Mouse (Mus musculus): ENCODE results near the gene Pcbp2. TPM values are rescaled to one million over a fixed set of nuclear protein-coding genes. Genes with fewer than 3 reads are reported as not detected.

Pcbp2 gene
- polyA plus RNA-seq, 1 experiment from 2014 or later = 217 TPM

GRCm38 (mm10) chr15:102468675-102469370 lies 1.5 kb upstream of the Pcbp2 start:
- H3K4me2 ChIP-seq = no peak overlapping the region
- 92% methylated on average over 9 of the region's 9 CpGs for WGBS
- no peak overlapping the region for H3K9ac ChIP-seq
- H3K9me3 ChIP-seq = no peaks in the 10 kb centered on the region
- H3K27me3 ChIP-seq = no peaks in the 10 kb centered on the region
- H3K4me3 ChIP-seq = no peak overlapping the region
- H3K4me1 ChIP-seq = peaks cover 10% of the 10 kb centered on the region
- H3K36me3 ChIP-seq = peaks cover 5% of the 10 kb centered on the region; the same call in 1 of the 2 replicates
- ATAC-seq (ENCODE audit: borderline replicate concordance, extremely low read depth, low FRiP score, low TSS enrichment) = no peak
- no peak overlapping the region for H3K27ac ChIP-seq

GRCm38 (mm10) chr15:102470605-102471294 lies 411 bp downstream of the Pcbp2 start:
- under 1% methylated on average over 33 of the region's 67 CpGs for WGBS
- no peaks in the 10 kb centered on the region for H3K27me3 ChIP-seq
- peaks cover 10% of the 10 kb centered on the region for H3K4me1 ChIP-seq
- H3K27ac ChIP-seq = peak overlapping the region; percentile 99
- peak overlapping the region; percentile 94 for H3K4me3 ChIP-seq
- H3K9me3 ChIP-seq = no peaks in the 10 kb centered on the region
- H3K9ac ChIP-seq = peak overlapping the region; percentile 97
- H3K4me2 ChIP-seq = peak overlapping the region; percentile 61
- peaks cover 24% of the 10 kb centered on the region for H3K36me3 ChIP-seq
- ATAC-seq (ENCODE audit: borderline replicate concordance, extremely low read depth, low FRiP score, low TSS enrichment) = peak; percentile 70

- Histone ChIP-seq H3K4me3 (peak overlapping the region; percentile 94), H3K27me3 (no peaks in the 10 kb centered on the region), H3K9ac (peak overlapping the region; percentile 97), H3K27ac (peak overlapping the region; percentile 99), H3K4me2 (peak overlapping the region; percentile 61), H3K9me3 (no peaks in the 10 kb centered on the region), H3K4me1 (peaks cover 10% of the 10 kb centered on the region), H3K36me3 (peaks cover 29% of the 10 kb centered on the region)
- ATAC-seq (ENCODE audit: borderline replicate concordance, extremely low read depth, low FRiP score, low TSS enrichment) = no peak
- WGBS = under 1% methylated on average over 10 of the region's 10 CpGs
Measured at GRCm38 (mm10) chr15:102471295-102471645, 931 bp downstream of the Pcbp2 start.

GRCm38 (mm10) chr15:102471727-102472126 lies 1.4 kb downstream of the Pcbp2 start:
- H3K9ac ChIP-seq = peak overlapping the region; percentile 97

GRCm38 (mm10) chr15:102473246-102473645 lies 2.9 kb downstream of the Pcbp2 start:
- Histone ChIP-seq H3K4me3 (no peak overlapping the region), H3K9me3 (no peaks in the 10 kb centered on the region), H3K9ac (no peak overlapping the region), H3K4me2 (0 out of 2 replicates have a peak overlapping the region, but pooled peaks have one; percentile 2), H3K27ac (no peak overlapping the region), H3K27me3 (no peaks in the 10 kb centered on the region), H3K36me3 (peaks cover 46% of the 10 kb centered on the region), H3K4me1 (peaks cover 10% of the 10 kb centered on the region)
- ATAC-seq (ENCODE audit: borderline replicate concordance, extremely low read depth, low FRiP score, low TSS enrichment) = no peak
- WGBS = 70% methylated on average over 2 of the region's 2 CpGs

More at GRCm38 (mm10) chr15:102471727-102472126, 1.4 kb downstream of the Pcbp2 start:
- H3K4me3 ChIP-seq = peak overlapping the region; percentile 94
- no peaks in the 10 kb centered on the region for H3K27me3 ChIP-seq
- peaks cover 10% of the 10 kb centered on the region for H3K4me1 ChIP-seq
- no peak for ATAC-seq (ENCODE audit: borderline replicate concordance, extremely low read depth, low FRiP score, low TSS enrichment)
- H3K4me2 ChIP-seq = peak overlapping the region; percentile 61
- peaks cover 34% of the 10 kb centered on the region for H3K36me3 ChIP-seq
- no peaks in the 10 kb centered on the region for H3K9me3 ChIP-seq
- no peak overlapping the region for H3K27ac ChIP-seq

- Histone ChIP-seq H3K4me1 (peaks cover 10% of the 10 kb centered on the region), H3K36me3 (peaks cover 58% of the 10 kb centered on the region), H3K9ac (no peak overlapping the region), H3K9me3 (no peaks in the 10 kb centered on the region), H3K4me3 (no peak overlapping the region), H3K4me2 (no peak overlapping the region), H3K27me3 (no peaks in the 10 kb centered on the region), H3K27ac (no peak overlapping the region)
- WGBS = 92% methylated on average over 2 of the region's 2 CpGs
- ATAC-seq (ENCODE audit: borderline replicate concordance, extremely low read depth, low FRiP score, low TSS enrichment) = no peak
Measured at GRCm38 (mm10) chr15:102474520-102474919, 4.2 kb downstream of the Pcbp2 start.

- no peaks in the 10 kb centered on the region for H3K9me3 ChIP-seq
- 74% methylated on average over 3 of the region's 3 CpGs for WGBS
- no peak overlapping the region for H3K4me3 ChIP-seq
- H3K27ac ChIP-seq = no peak overlapping the region
- no peaks in the 10 kb centered on the region for H3K4me1 ChIP-seq
- no peaks in the 10 kb centered on the region for H3K27me3 ChIP-seq
- ATAC-seq (ENCODE audit: borderline replicate concordance, extremely low read depth, low FRiP score, low TSS enrichment) = no peak
- peaks cover 85% of the 10 kb centered on the region for H3K36me3 ChIP-seq
- no peak overlapping the region for H3K4me2 ChIP-seq
- no peak overlapping the region for H3K9ac ChIP-seq
Measured at GRCm38 (mm10) chr15:102483136-102483535, 12.8 kb downstream of the Pcbp2 start.

- no peaks in the 10 kb centered on the region for H3K9me3 ChIP-seq
- no peak overlapping the region for H3K9ac ChIP-seq
- no peaks in the 10 kb centered on the region for H3K27me3 ChIP-seq
- no peaks in the 10 kb centered on the region for H3K4me1 ChIP-seq
- H3K27ac ChIP-seq = no peak overlapping the region
- WGBS = 84% methylated on average over 12 of the region's 12 CpGs
- no peak; the same call in 1 of the 2 replicates for ATAC-seq (ENCODE audit: borderline replicate concordance, extremely low read depth, low FRiP score, low TSS enrichment)
- H3K36me3 ChIP-seq = peaks cover 87% of the 10 kb centered on the region
- no peak overlapping the region for H3K4me2 ChIP-seq
- H3K4me3 ChIP-seq = no peak overlapping the region
Measured at GRCm38 (mm10) chr15:102485853-102486252, 15.5 kb downstream of the Pcbp2 start.

- Histone ChIP-seq H3K9ac (no peak overlapping the region), H3K27me3 (no peaks in the 10 kb centered on the region), H3K36me3 (peaks cover 84% of the 10 kb centered on the region), H3K4me1 (no peaks in the 10 kb centered on the region), H3K4me3 (no peak overlapping the region), H3K9me3 (no peaks in the 10 kb centered on the region), H3K4me2 (no peak overlapping the region), H3K27ac (no peak overlapping the region)
- 44% methylated on average over 1 of the region's 1 CpGs for WGBS
- no peak for ATAC-seq (ENCODE audit: borderline replicate concordance, extremely low read depth, low FRiP score, low TSS enrichment)
Measured at GRCm38 (mm10) chr15:102487664-102488063, 17.3 kb downstream of the Pcbp2 start.

GRCm38 (mm10) chr15:102498322-102498721 lies 28.0 kb downstream of the Pcbp2 start:
- H3K4me2 ChIP-seq = no peak overlapping the region
- no peaks in the 10 kb centered on the region for H3K9me3 ChIP-seq
- H3K4me3 ChIP-seq = no peak overlapping the region
- H3K9ac ChIP-seq = no peak overlapping the region
- no peak for ATAC-seq (ENCODE audit: borderline replicate concordance, extremely low read depth, low FRiP score, low TSS enrichment)
- 80% methylated on average over 3 of the region's 3 CpGs for WGBS
- no peaks in the 10 kb centered on the region for H3K27me3 ChIP-seq
- H3K36me3 ChIP-seq = peaks cover 96% of the 10 kb centered on the region
- no peaks in the 10 kb centered on the region for H3K4me1 ChIP-seq
- H3K27ac ChIP-seq = no peak overlapping the region

GRCm38 (mm10) chr15:102499370-102499769 lies 29.0 kb downstream of the Pcbp2 start:
- H3K9ac ChIP-seq = no peak overlapping the region
- WGBS = 59% methylated on average over 3 of the region's 3 CpGs
- H3K27me3 ChIP-seq = no peaks in the 10 kb centered on the region
- H3K9me3 ChIP-seq = no peaks in the 10 kb centered on the region
- H3K36me3 ChIP-seq = peaks cover 96% of the 10 kb centered on the region
- ATAC-seq (ENCODE audit: borderline replicate concordance, extremely low read depth, low FRiP score, low TSS enrichment) = no peak
- H3K4me2 ChIP-seq = no peak overlapping the region
- no peak overlapping the region for H3K27ac ChIP-seq
- H3K4me3 ChIP-seq = no peak overlapping the region
- H3K4me1 ChIP-seq = no peaks in the 10 kb centered on the region

- H3K4me1 ChIP-seq = 0 out of 2 replicates have a peak, but pooled peaks cover under 1% of the 10 kb centered on the region
- H3K9ac ChIP-seq = no peak overlapping the region
- no peaks in the 10 kb centered on the region for H3K27me3 ChIP-seq
- peaks cover 95% of the 10 kb centered on the region for H3K36me3 ChIP-seq
- ATAC-seq (ENCODE audit: borderline replicate concordance, extremely low read depth, low FRiP score, low TSS enrichment) = no peak
- 79% methylated on average over 6 of the region's 6 CpGs for WGBS
- no peak overlapping the region for H3K27ac ChIP-seq
- H3K4me3 ChIP-seq = no peak overlapping the region
- H3K4me2 ChIP-seq = no peak overlapping the region
- H3K9me3 ChIP-seq = no peaks in the 10 kb centered on the region
Measured at GRCm38 (mm10) chr15:102499851-102500250, 29.5 kb downstream of the Pcbp2 start.
